Mouse (Mus musculus) liver, embryonic 13.5 days (tissue): ENCODE data around the gene Rbm47. TPM values are rescaled to one million over a fixed set of nuclear protein-coding genes. Genes with fewer than 3 reads are reported as not detected.

Source experiments
- ATAC-seq: fragments of 200-750 bp; cut with Nextera tagmentation; 2 replicates; pipeline ENCODE4 v1.8.0; 2017; ENCODE audit warnings: low read depth, mild to moderate bottlenecking, moderate number of reproducible peaks, moderate library complexity
- DNase-seq: peaks from one replicate; pipeline ENCODE4 v3.0.0; 2022
- H3K27ac ChIP-seq: fragments of 300-500 bp; sonication (generic); 2 replicates; pipeline ENCODE4 v1.5.1; 2015; ENCODE audit warnings: moderate library complexity, mild to moderate bottlenecking, inconsistent platforms
- H3K27me3 ChIP-seq: fragments of 300-500 bp; sonication (generic); 2 replicates; pipeline ENCODE4 v1.6.1; 2015; ENCODE audit warnings: mild to moderate bottlenecking, inconsistent platforms
- H3K36me3 ChIP-seq: fragments of 300-500 bp; sonication (generic); 2 replicates; pipeline ENCODE4 v1.6.1; 2015; ENCODE audit warnings: mild to moderate bottlenecking, inconsistent platforms
- H3K4me1 ChIP-seq: fragments of 300-500 bp; sonication (generic); replicated peaks from 2 replicates; pipeline ENCODE4 v1.6.1; 2015; ENCODE audit warnings: inconsistent platforms
- H3K4me2 ChIP-seq: fragments of 300-500 bp; sonication (generic); 2 replicates; pipeline ENCODE4 v1.6.1; 2015; ENCODE audit warnings: inconsistent platforms, mild to moderate bottlenecking, moderate library complexity
- H3K4me3 ChIP-seq: fragments of 300-500 bp; sonication (generic); replicated peaks from 2 replicates; pipeline ENCODE4 v1.5.1; 2015; ENCODE audit warnings: mild to moderate bottlenecking, inconsistent platforms
- H3K9ac ChIP-seq: fragments of 300-500 bp; sonication (generic); 2 replicates; pipeline ENCODE4 v1.6.1; 2015; ENCODE audit warnings: mild to moderate bottlenecking, inconsistent platforms
- H3K9me3 ChIP-seq: fragments of 300-500 bp; sonication (generic); replicated peaks from 2 replicates; pipeline ENCODE4 v1.6.1; 2016; ENCODE audit warnings: inconsistent platforms
- WGBS: fragments of 180-500 bp; shearing (Covaris S2); methylation state at CpG from one replicate; pipeline ENCODE4 v1.1.7; 2015; ENCODE audit not compliant: insufficient replicate concordance; 5-methylcytosine and 5-hydroxymethylcytosine counted together
- polyA plus RNA-seq: library from polyadenylated mRNA; unstranded; fragments of >200 nt; fragmentation: Nextera tagmentation; extraction: Ambion mirVana; gene quantifications from 2 replicates; pipeline ENCODE4 v1.2.1, GENCODE M21; 2015

Gene Rbm47
- polyA plus RNA-seq, 1 experiment from 2014 or later: 8.1 TPM

DNA sequence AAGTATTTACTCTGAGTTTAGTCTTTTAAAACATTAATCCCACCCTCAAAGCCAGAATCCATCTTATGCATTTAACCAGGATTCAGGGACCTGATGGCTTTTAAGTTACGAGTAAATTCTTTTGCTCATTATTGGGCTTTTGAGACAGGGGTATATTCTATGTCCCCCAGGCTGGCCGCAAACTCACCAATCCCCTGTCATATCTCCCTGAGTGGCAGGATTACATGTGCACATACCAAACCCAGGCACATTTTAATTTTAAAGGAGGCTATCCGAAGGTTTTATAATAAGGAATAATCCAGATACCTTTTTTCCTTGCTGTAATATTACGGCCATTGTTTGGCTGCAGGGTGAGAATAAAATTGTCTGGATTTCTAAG is 111.3 kb downstream of the Rbm47 start:
- Histone ChIP-seq H3K27me3 (no peaks in the 10 kb centered on the region), H3K36me3 (no peaks in the 10 kb centered on the region), H3K4me3 (no peak overlapping the region), H3K9ac (no peak overlapping the region), H3K27ac (no peak overlapping the region), H3K4me2 (no peak overlapping the region), H3K9me3 (no peaks in the 10 kb centered on the region), H3K4me1 (peaks cover 8% of the 10 kb centered on the region; the same call in 1 of the 2 replicates)
- no peak for ATAC-seq
- WGBS: 77% methylated on average over 4 of the region's 4 CpGs
- DNase-seq: no peak

GRCm38 (mm10) chr5:66058844-66059243 is 114.1 kb downstream of the Rbm47 start:
- no peak overlapping the region for H3K4me2 ChIP-seq
- peaks cover 3% of the 10 kb centered on the region; the same call in 1 of the 2 replicates for H3K36me3 ChIP-seq
- no peaks in the 10 kb centered on the region for H3K27me3 ChIP-seq
- 68% methylated on average over 5 of the region's 5 CpGs for WGBS
- no peak overlapping the region for H3K27ac ChIP-seq
- DNase-seq (no peak), ATAC-seq (no peak)
- H3K4me1 ChIP-seq: peaks cover 8% of the 10 kb centered on the region; the same call in 1 of the 2 replicates
- no peak overlapping the region for H3K4me3 ChIP-seq
- no peaks in the 10 kb centered on the region for H3K9me3 ChIP-seq
- H3K9ac ChIP-seq: no peak overlapping the region

GRCm38 (mm10) chr5:66056680-66057079 is 116.2 kb downstream of the Rbm47 start:
- DNase-seq (no peak), ATAC-seq (no peak)
- no peaks in the 10 kb centered on the region for H3K4me1 ChIP-seq
- no peaks in the 10 kb centered on the region for H3K9me3 ChIP-seq
- H3K9ac ChIP-seq: no peak overlapping the region
- H3K27me3 ChIP-seq: no peaks in the 10 kb centered on the region
- WGBS: 63% methylated on average over 4 of the region's 4 CpGs
- H3K36me3 ChIP-seq: peaks cover 3% of the 10 kb centered on the region; the same call in 1 of the 2 replicates
- no peak overlapping the region for H3K27ac ChIP-seq
- H3K4me2 ChIP-seq: no peak overlapping the region
- no peak overlapping the region for H3K4me3 ChIP-seq

- peak overlapping the region; percentile 42 for H3K4me3 ChIP-seq
- H3K9me3 ChIP-seq: no peaks in the 10 kb centered on the region
- H3K9ac ChIP-seq: no peak overlapping the region
- H3K4me2 ChIP-seq: no peak overlapping the region
- WGBS: 59% methylated on average over 9 of the region's 9 CpGs
- H3K36me3 ChIP-seq: peaks cover 3% of the 10 kb centered on the region; the same call in 1 of the 2 replicates
- H3K4me1 ChIP-seq: no peaks in the 10 kb centered on the region; the same call in none of the 2 replicates
- H3K27ac ChIP-seq: no peak overlapping the region
- no peak for DNase-seq
- no peaks in the 10 kb centered on the region for H3K27me3 ChIP-seq
- ATAC-seq: no peak
Measured at GRCm38 (mm10) chr5:66054394-66054793, 118.5 kb downstream of the Rbm47 start.

- 0 out of 2 replicates have a peak overlapping the region, but pooled peaks have one; percentile 13 for H3K9ac ChIP-seq
- no peak for DNase-seq
- 72% methylated on average over 20 of the region's 20 CpGs for WGBS
- H3K27ac ChIP-seq: peak overlapping the region; percentile 18; the same call in 1 of the 2 replicates
- H3K36me3 ChIP-seq: peaks cover 3% of the 10 kb centered on the region; the same call in 1 of the 2 replicates
- H3K4me3 ChIP-seq: peak overlapping the region; percentile 42
- H3K27me3 ChIP-seq: no peaks in the 10 kb centered on the region
- H3K4me1 ChIP-seq: no peaks in the 10 kb centered on the region; the same call in none of the 2 replicates
- peak overlapping the region; percentile 39 for H3K4me2 ChIP-seq
- peak; percentile 75 for ATAC-seq
- H3K9me3 ChIP-seq: no peaks in the 10 kb centered on the region
Measured at GRCm38 (mm10) chr5:66052777-66053548, 120.0 kb downstream of the Rbm47 start.

DNA sequence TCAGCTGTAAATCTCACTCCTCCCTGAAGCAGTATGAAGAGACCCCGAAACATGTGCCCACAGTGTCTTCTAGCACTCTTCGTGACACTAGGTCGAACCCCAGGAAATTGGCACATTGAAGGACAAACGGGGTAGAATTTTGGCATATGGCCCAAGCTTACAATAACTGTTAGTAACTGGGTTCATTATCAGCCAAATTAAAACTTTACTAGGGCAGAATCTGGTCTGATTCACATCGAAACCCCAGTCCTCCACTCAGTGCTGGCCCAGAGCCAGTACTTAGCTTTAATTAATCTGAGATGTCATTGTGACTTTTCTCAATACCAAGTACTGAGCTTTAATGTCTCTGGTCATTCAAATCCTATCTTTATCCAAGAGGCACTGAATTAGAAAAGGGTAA is 122.1 kb downstream of the Rbm47 start:
- Histone ChIP-seq H3K4me2 (no peak overlapping the region), H3K9ac (no peak overlapping the region), H3K36me3 (peaks cover 3% of the 10 kb centered on the region; the same call in 1 of the 2 replicates), H3K4me1 (peaks cover 6% of the 10 kb centered on the region), H3K27me3 (no peaks in the 10 kb centered on the region), H3K9me3 (no peaks in the 10 kb centered on the region), H3K4me3 (no peak overlapping the region), H3K27ac (no peak overlapping the region)
- WGBS: 70% methylated on average over 5 of the region's 5 CpGs
- ATAC-seq (no peak), DNase-seq (no peak)

DNA sequence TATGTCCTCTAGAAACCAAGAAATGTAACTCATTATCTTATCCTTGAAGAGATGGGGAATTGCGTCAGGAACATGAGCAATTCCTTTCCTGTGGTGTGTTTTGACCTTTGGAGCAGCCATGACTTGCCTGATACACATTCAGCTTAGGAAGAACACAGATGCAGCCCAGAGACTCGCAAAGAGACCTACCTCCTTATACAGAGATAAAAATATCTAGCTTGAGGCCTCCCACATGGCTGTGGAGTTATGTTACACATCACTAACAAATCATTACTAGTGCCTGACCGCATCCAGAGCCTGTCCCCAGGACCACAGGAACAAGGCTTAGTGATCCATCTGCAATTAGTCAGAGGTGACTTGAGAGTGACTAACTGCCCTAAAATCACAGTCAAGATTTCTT is 126.6 kb downstream of the Rbm47 start:
- Histone ChIP-seq H3K4me2 (no peak overlapping the region), H3K9me3 (no peaks in the 10 kb centered on the region), H3K27me3 (no peaks in the 10 kb centered on the region), H3K4me1 (peaks cover 11% of the 10 kb centered on the region), H3K27ac (no peak overlapping the region), H3K4me3 (no peak overlapping the region), H3K9ac (no peak overlapping the region), H3K36me3 (no peaks in the 10 kb centered on the region)
- DNase-seq: no peak
- 50% methylated on average over 3 of the region's 3 CpGs for WGBS
- no peak for ATAC-seq

DNA sequence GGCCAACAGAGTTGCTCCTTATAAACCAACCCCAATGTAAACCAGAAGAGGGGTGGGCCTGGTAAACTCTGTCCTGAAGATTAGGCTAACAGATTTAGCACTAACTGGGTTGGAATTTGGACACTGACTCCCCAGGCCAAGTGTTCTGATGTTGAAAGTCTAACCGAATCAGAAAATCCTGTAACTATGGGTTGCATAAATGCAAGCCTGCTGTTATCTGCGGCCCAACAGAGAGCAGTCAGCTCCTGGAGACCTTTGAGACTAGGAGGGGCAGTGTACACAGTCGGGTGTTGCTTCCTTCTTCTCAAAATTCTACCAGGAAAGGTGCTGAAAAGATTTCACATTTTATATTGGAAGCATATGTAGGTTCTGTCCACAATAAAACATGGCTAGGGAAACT is 129.0 kb downstream of the Rbm47 start:
- DNase-seq (no peak), ATAC-seq (peak; percentile 47)
- Histone ChIP-seq H3K36me3 (no peaks in the 10 kb centered on the region), H3K4me2 (no peak overlapping the region), H3K27me3 (no peaks in the 10 kb centered on the region), H3K27ac (peak overlapping the region; percentile 45; the same call in 1 of the 2 replicates), H3K9ac (no peak overlapping the region), H3K4me1 (peaks cover 11% of the 10 kb centered on the region; the same call in 1 of the 2 replicates), H3K9me3 (no peaks in the 10 kb centered on the region), H3K4me3 (no peak overlapping the region)
- 46% methylated on average over 3 of the region's 3 CpGs for WGBS

DNA sequence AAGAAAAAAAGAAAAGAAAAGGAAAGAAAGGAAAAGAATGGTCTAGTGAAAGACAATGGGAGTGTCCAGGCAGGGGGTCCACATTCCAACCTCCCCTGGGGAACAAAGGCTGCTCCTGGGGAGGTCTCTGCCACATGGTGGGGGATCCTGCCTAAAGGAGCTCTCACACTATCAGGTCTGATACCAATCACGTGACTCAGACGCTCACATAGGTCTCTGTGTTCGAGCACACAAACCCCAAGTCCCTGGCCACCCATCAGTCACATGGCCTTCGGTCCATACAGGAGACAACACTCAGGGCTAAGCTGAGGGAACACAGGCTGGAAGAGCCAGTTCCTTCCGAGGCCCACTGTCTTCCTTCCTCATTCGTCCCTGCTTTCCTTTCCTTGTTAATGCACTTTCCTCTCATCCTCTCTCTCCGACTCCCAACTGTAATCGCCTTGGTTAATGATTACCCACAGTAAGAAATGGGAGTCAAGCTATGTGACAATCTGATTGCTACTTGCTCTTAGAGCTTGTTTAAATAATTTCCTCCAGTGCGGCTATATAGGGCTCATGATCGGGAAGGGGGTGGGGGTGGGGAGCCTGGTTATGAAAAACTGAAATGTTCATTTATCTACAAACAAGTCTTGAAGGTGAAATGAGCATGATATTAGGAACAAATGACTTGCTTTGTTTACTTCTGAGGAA is 130.1 kb downstream of the Rbm47 start:
- Histone ChIP-seq H3K9ac (no peak overlapping the region), H3K4me3 (no peak overlapping the region), H3K4me1 (peaks cover 11% of the 10 kb centered on the region; the same call in 1 of the 2 replicates), H3K36me3 (no peaks in the 10 kb centered on the region), H3K27ac (peak overlapping the region; percentile 45; the same call in 1 of the 2 replicates), H3K4me2 (peak overlapping the region; percentile 34), H3K9me3 (no peaks in the 10 kb centered on the region), H3K27me3 (no peaks in the 10 kb centered on the region)
- peak; percentile 36; the same call in 1 of the 2 replicates for ATAC-seq
- DNase-seq: no peak
- WGBS: 48% methylated on average over 10 of the region's 10 CpGs

GRCm38 (mm10) chr5:66040744-66041279 is 132.1 kb downstream of the Rbm47 start:
- no peaks in the 10 kb centered on the region for H3K27me3 ChIP-seq
- no peak overlapping the region for H3K4me3 ChIP-seq
- no peaks in the 10 kb centered on the region for H3K9me3 ChIP-seq
- H3K9ac ChIP-seq: no peak overlapping the region
- H3K36me3 ChIP-seq: no peaks in the 10 kb centered on the region
- H3K4me1 ChIP-seq: peaks cover 5% of the 10 kb centered on the region; the same call in 1 of the 2 replicates
- ATAC-seq: no peak
- H3K4me2 ChIP-seq: no peak overlapping the region
- H3K27ac ChIP-seq: no peak overlapping the region
- WGBS: 71% methylated on average over 7 of the region's 7 CpGs
- no peak for DNase-seq

DNA sequence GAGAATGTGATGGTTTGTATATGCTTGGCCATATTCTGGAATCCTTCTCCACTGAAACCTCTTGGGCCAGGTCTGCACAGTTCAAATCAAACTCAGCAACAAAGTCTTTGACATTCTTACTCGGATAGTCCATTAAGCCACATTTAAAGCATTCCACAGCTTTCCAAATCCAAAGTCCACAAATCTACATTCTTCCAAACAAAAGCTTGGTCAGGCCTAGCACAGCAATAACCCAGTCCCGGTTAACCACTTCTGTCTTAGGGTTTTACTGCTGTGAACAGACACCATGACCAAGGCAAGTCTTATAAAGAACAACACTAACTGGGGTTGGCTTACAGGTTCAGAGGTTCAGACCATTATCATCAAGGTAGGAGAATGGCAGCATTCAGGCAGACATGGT is 133.1 kb downstream of the Rbm47 start:
- Histone ChIP-seq H3K9ac (no peak overlapping the region), H3K9me3 (no peaks in the 10 kb centered on the region), H3K4me1 (peaks cover 5% of the 10 kb centered on the region; the same call in 1 of the 2 replicates), H3K27ac (no peak overlapping the region), H3K4me3 (no peak overlapping the region), H3K4me2 (no peak overlapping the region), H3K36me3 (0 out of 2 replicates have a peak, but pooled peaks cover under 1% of the 10 kb centered on the region), H3K27me3 (no peaks in the 10 kb centered on the region)
- DNase-seq: no peak
- 70% methylated on average over 2 of the region's 2 CpGs for WGBS
- no peak for ATAC-seq
